Mouse (Mus musculus): ENCODE measurements around the gene Mrpl45. TPM values are rescaled to one million over a fixed set of nuclear protein-coding genes. Genes with fewer than 3 reads are reported as not detected.
A peak's percentile ranks its signal among the peaks of the same experiment; 100 is the strongest.
"Not testable (repeated sequence)": the region's sequence is repeated elsewhere in the genome, so short reads cannot be mapped to it uniquely, and the experiment has no call there.

Mrpl45 gene
- polyA plus RNA-seq, 1 experiment from 2014 or later = 65.4 TPM

DNA sequence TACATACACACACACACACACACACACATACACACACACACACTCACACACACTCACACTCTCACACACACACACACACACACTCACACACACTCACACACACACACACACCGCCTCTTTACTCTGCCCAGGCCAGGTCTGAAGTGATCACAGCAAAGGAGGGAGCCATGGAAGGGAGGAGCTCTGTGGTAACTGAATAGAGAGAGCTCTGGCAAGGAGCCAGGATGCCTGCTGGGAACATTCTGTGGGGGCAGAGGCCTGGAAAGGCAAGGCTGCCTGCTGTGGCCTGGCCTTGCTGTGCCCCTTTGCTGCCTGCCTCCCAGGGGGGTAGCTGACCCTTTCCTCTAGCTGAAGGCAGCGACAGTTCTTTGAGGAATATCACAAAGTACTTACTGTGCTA, 34.5 kb downstream of the Mrpl45 start:
- ATAC-seq = peak; percentile 81
- WGBS = 29% methylated on average over 2 of the region's 2 CpGs

DNA sequence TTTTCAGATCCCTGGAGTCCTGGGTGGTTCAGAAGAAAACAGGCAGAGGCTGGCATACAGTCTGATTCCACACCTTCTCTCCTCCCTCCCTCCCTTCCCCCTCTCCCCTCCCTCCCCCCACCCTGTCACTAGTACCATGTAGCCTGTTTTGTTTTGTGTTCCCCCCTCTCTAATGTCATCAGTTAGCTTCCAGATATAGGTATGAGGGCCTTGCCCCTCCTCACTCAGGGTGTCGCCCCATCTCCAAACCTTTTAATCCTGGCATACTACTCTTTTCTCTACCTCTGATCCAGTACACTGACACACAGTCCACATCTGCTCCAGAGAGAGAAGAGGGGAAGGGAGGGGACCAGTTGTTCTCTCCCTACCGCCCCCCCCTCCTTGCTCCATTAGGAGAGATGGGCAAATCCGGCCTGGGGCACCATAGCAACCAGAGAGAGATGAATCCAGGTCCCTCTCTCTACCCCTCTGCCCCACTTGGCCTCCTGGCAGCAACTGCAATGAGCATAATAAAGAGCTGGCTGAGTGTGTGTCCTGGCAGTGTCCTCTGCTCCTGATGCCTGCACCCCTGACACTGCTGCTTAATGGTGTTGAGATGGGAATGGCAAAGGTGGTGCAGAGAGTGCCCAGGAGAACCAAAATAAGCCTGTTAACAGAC, 36.6 kb downstream of the Mrpl45 start, which contains the start of gene Gpr179:
Gpr179 (minus strand) TSS at position 51 of the 658 bp plus-strand sequence.
- Histone ChIP-seq H3K4me1 (ENCODE audit: control insufficient read depth, insufficient read depth, low read length) (0 out of 2 replicates have a peak, but pooled peaks cover 11% of the 10 kb centered on the region), H3K27ac (ENCODE audit: low read length) (no peak within 1 kb of the TSS), H3K9ac (ENCODE audit: low read depth, low read length) (no peak within 1 kb of the TSS), H3K4me3 (ENCODE audit: low read length) (no peak within 1 kb of the TSS), H3K27me3 (replicated peaks; ENCODE audit: control insufficient read depth, insufficient read depth, low read length) (no peaks in the 10 kb centered on the region), H3K36me3 (ENCODE audit: control insufficient read depth, insufficient read depth, low read length) (no peaks in the 10 kb centered on the region), H3K4me2 (ENCODE audit: low read depth, low read length) (no peak within 1 kb of the TSS), H3K9me3 (ENCODE audit: control insufficient read depth, low read length) (no peaks in the 10 kb centered on the region)
- no peak for ATAC-seq
- 76% methylated on average over 3 of the region's 3 CpGs for WGBS

More for the DNA sequence above, 34.5 kb downstream of the Mrpl45 start:
- H3K27me3 ChIP-seq (replicated peaks; ENCODE audit: control insufficient read depth, insufficient read depth, low read length) = no peaks in the 10 kb centered on the region
- no peak overlapping the region for H3K9ac ChIP-seq (ENCODE audit: low read depth, low read length)
- no peak overlapping the region for H3K27ac ChIP-seq (ENCODE audit: low read length)
- H3K4me1 ChIP-seq (ENCODE audit: control insufficient read depth, insufficient read depth, low read length) = 0 out of 2 replicates have a peak, but pooled peaks cover 11% of the 10 kb centered on the region
- no peaks in the 10 kb centered on the region for H3K36me3 ChIP-seq (ENCODE audit: control insufficient read depth, insufficient read depth, low read length)
- no peak overlapping the region for H3K4me2 ChIP-seq (ENCODE audit: low read depth, low read length)
- no peaks in the 10 kb centered on the region for H3K9me3 ChIP-seq (ENCODE audit: control insufficient read depth, low read length)
- no peak overlapping the region for H3K4me3 ChIP-seq (ENCODE audit: low read length)

DNA sequence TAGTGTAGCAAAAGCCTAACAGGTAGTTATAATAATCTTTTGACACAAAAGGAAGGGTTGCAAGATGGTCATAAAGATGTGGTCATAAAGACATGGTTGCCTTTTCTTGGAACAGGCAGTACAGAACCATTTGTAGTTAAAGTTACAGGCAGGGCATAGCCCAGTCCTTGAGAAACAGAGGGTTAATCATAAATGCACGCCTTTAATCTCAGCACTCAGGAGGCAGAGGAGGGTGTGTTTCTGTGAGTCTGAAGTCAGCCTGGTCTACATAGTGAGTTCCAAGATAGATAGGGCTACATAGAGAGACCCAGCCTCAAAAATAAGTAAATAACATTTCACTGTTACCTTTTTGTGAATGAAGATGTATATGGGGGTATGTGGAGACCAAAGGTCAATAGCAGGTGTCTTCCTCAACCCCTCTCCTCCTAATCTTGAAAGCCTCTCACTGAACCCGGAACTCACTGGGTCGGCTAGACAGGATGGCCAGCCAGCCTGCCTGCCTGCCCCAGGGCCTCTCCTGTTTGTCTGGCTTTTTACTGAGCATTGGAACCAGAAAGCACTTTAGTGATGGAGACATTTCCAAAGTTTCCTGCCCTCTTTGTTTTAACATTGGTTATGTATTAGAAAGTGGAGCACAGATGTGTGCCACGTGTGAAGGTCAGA, 37.5 kb downstream of the Mrpl45 start:
- 47% methylated on average over 4 of the region's 4 CpGs for WGBS
- H3K36me3 ChIP-seq (ENCODE audit: control insufficient read depth, insufficient read depth, low read length) = no peaks in the 10 kb centered on the region
- no peaks in the 10 kb centered on the region for H3K9me3 ChIP-seq (ENCODE audit: control insufficient read depth, low read length)
- H3K4me1 ChIP-seq (ENCODE audit: control insufficient read depth, insufficient read depth, low read length) = 0 out of 2 replicates have a peak, but pooled peaks cover 11% of the 10 kb centered on the region
- no peaks in the 10 kb centered on the region for H3K27me3 ChIP-seq (replicated peaks; ENCODE audit: control insufficient read depth, insufficient read depth, low read length)
- H3K9ac ChIP-seq (ENCODE audit: low read depth, low read length) = no peak overlapping the region
- H3K27ac ChIP-seq (ENCODE audit: low read length) = peak overlapping the region; percentile 43; the same call in 1 of the 2 replicates
- H3K4me3 ChIP-seq (ENCODE audit: low read length) = no peak overlapping the region
- no peak overlapping the region for H3K4me2 ChIP-seq (ENCODE audit: low read depth, low read length)
- ATAC-seq = peak; percentile 75

DNA sequence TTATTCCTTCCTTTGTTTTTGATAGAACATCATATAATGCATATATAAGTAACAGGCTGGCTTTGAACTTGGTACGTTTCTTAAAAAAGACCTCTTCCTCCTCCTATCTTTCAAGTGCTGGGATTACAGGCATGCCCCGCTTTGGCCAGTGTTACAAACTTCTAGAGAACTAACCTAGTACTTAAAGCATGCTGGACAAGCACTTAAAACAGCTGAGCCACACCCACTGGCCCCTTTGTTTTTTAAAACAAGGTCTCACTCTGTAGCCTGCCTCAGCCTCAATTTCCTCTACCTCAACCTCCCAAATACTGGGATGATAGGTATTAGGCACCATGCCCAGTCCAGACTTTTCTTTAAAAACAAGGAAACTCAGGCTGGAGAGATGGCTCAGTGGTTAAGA, 39.1 kb downstream of the Mrpl45 start:
- Histone ChIP-seq H3K27me3 (replicated peaks; ENCODE audit: control insufficient read depth, insufficient read depth, low read length) (no peaks in the 10 kb centered on the region), H3K4me3 (ENCODE audit: low read length) (no peak overlapping the region), H3K9me3 (ENCODE audit: control insufficient read depth, low read length) (no peaks in the 10 kb centered on the region), H3K36me3 (ENCODE audit: control insufficient read depth, insufficient read depth, low read length) (no peaks in the 10 kb centered on the region), H3K4me1 (ENCODE audit: control insufficient read depth, insufficient read depth, low read length) (0 out of 2 replicates have a peak, but pooled peaks cover 11% of the 10 kb centered on the region), H3K4me2 (ENCODE audit: low read depth, low read length) (no peak overlapping the region), H3K9ac (ENCODE audit: low read depth, low read length) (no peak overlapping the region), H3K27ac (ENCODE audit: low read length) (no peak overlapping the region)
- WGBS = 77% methylated on average over 2 of the region's 2 CpGs
- ATAC-seq = no peak

DNA sequence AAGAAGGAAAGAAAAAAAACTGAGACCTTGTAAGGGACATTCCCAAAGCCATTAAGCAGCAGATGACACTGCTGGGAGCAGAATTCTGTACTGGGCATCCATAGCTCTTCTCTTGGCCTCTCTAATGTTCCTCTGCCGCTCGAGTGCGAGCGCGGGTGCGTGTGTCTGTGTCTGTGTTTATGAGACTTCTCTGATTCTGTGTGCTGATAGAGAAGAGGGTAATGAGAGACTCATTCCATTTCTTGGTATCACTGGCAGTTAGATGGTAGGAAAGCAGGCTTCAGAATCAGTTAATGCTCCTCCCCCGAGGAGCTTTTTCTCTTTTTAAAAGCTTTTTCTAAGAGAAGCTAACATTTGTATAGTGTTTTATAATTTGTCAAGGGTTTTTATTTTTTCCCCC, 39.7 kb downstream of the Mrpl45 start:
- Histone ChIP-seq H3K27ac (ENCODE audit: low read length) (no peak overlapping the region), H3K36me3 (ENCODE audit: control insufficient read depth, insufficient read depth, low read length) (no peaks in the 10 kb centered on the region), H3K27me3 (replicated peaks; ENCODE audit: control insufficient read depth, insufficient read depth, low read length) (no peaks in the 10 kb centered on the region), H3K9ac (ENCODE audit: low read depth, low read length) (no peak overlapping the region), H3K9me3 (ENCODE audit: control insufficient read depth, low read length) (no peaks in the 10 kb centered on the region), H3K4me3 (ENCODE audit: low read length) (no peak overlapping the region), H3K4me1 (ENCODE audit: control insufficient read depth, insufficient read depth, low read length) (0 out of 2 replicates have a peak, but pooled peaks cover 7% of the 10 kb centered on the region), H3K4me2 (ENCODE audit: low read depth, low read length) (no peak overlapping the region)
- 76% methylated on average over 7 of the region's 7 CpGs for WGBS
- ATAC-seq = no peak

DNA sequence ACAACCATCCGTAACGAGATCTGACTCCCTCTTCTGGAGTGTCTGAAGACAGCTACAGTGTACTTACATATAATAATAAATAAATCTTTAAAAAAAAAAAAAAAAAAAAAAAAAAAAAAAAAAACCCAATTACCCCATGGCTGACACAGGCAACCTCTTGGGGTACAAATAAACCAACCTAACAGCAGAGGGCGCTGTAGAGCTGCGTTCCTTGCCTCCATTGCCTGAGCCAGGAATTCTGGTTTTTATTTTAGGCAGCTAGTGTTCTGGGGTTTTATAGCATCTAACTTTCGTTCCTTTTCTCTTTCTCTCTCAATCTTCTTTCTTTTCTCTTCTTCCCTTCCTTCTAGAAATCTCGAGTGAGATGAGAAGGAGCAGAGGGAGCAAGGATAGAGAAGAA, 42.1 kb downstream of the Mrpl45 start:
- H3K27ac ChIP-seq (ENCODE audit: low read length); H3K4me1 ChIP-seq (ENCODE audit: control insufficient read depth, insufficient read depth, low read length); ATAC-seq; H3K27me3 ChIP-seq (replicated peaks; ENCODE audit: control insufficient read depth, insufficient read depth, low read length); H3K9ac ChIP-seq (ENCODE audit: low read depth, low read length); H3K36me3 ChIP-seq (ENCODE audit: control insufficient read depth, insufficient read depth, low read length); H3K4me3 ChIP-seq (ENCODE audit: low read length); H3K9me3 ChIP-seq (ENCODE audit: control insufficient read depth, low read length); H3K4me2 ChIP-seq (ENCODE audit: low read depth, low read length): not testable (repeated sequence)
- 15% methylated on average over 4 of the region's 6 CpGs for WGBS

DNA sequence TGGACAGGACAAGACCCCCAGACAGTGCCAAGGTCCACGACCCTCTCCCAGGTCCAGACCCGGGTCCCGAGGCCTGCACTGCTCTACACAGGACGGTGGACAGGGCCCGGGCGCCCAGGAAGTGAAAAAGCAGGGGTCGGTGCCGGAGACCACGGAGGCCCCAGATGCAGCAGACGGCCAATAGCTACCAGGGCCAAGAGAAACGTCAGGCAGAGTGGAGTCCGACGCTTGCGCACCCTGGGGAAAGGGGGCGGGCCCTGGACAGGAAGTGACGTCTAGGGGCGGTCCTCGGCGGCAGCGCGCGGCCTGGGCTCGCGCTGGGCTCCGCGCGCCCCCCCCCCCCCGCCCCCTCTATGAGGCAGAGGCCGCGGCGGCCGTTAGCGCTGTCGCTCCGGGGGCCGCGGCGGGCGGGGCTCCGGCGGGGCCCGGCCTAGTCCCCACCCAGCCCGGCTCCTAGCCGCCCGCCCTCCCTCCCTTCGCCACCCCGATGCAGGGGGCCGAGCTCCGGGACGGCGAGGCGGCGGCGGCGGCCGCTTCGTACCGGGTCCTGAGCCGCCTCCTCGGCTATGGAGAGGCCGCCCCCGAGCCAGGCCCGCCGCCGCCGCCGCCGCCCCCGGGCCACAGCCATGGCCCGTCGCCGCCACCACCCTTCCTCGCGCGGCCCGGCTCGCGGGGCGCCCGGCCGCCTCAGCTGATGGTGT, 46.6 kb downstream of the Mrpl45 start, which contains the start of gene Socs7:
Socs7 (plus strand) TSS at position 604 of the 701 bp plus-strand sequence.
- ATAC-seq = peak; percentile 96
- no peaks in the 10 kb centered on the region for H3K36me3 ChIP-seq (ENCODE audit: control insufficient read depth, insufficient read depth, low read length)
- H3K9me3 ChIP-seq (ENCODE audit: control insufficient read depth, low read length) = no peaks in the 10 kb centered on the region
- peak within 1 kb of the TSS; percentile 84 for H3K4me2 ChIP-seq (ENCODE audit: low read depth, low read length)
- H3K27me3 ChIP-seq (replicated peaks; ENCODE audit: control insufficient read depth, insufficient read depth, low read length) = no peaks in the 10 kb centered on the region
- peak within 1 kb of the TSS; percentile 95 for H3K9ac ChIP-seq (ENCODE audit: low read depth, low read length)
- H3K4me1 ChIP-seq (ENCODE audit: control insufficient read depth, insufficient read depth, low read length) = peaks cover 13% of the 10 kb centered on the region
- H3K4me3 ChIP-seq (ENCODE audit: low read length) = peak within 1 kb of the TSS; percentile 99
- H3K27ac ChIP-seq (ENCODE audit: low read length) = peak within 1 kb of the TSS; percentile 82
- 1% methylated on average over 37 of the region's 81 CpGs for WGBS

DNA sequence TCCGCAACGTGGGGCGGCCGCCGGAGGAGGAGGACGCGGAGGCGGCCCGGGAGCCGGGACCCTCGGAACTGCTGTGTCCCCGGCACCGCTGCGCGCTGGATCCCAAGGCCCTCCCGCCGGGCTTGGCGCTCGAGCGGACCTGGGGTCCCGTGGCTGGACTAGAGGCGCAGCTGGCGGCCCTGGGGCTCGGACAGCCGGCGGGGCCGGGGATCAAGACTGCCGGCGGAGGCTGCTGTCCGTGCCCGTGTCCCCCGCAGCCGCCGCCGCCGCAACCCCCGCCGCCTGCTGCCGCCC, 47.1 kb downstream of the Mrpl45 start:
- Histone ChIP-seq H3K4me3 (ENCODE audit: low read length) (peak overlapping the region; percentile 99), H3K4me2 (ENCODE audit: low read depth, low read length) (peak overlapping the region; percentile 83), H3K27me3 (replicated peaks; ENCODE audit: control insufficient read depth, insufficient read depth, low read length) (no peaks in the 10 kb centered on the region), H3K9ac (ENCODE audit: low read depth, low read length) (peak overlapping the region; percentile 95), H3K36me3 (ENCODE audit: control insufficient read depth, insufficient read depth, low read length) (no peaks in the 10 kb centered on the region), H3K4me1 (ENCODE audit: control insufficient read depth, insufficient read depth, low read length) (peaks cover 13% of the 10 kb centered on the region), H3K27ac (ENCODE audit: low read length) (peak overlapping the region; percentile 82), H3K9me3 (ENCODE audit: control insufficient read depth, low read length) (no peaks in the 10 kb centered on the region)
- peak; percentile 47; the same call in 1 of the 2 replicates for ATAC-seq
- 0% methylated on average over 39 of the region's 39 CpGs for WGBS

DNA sequence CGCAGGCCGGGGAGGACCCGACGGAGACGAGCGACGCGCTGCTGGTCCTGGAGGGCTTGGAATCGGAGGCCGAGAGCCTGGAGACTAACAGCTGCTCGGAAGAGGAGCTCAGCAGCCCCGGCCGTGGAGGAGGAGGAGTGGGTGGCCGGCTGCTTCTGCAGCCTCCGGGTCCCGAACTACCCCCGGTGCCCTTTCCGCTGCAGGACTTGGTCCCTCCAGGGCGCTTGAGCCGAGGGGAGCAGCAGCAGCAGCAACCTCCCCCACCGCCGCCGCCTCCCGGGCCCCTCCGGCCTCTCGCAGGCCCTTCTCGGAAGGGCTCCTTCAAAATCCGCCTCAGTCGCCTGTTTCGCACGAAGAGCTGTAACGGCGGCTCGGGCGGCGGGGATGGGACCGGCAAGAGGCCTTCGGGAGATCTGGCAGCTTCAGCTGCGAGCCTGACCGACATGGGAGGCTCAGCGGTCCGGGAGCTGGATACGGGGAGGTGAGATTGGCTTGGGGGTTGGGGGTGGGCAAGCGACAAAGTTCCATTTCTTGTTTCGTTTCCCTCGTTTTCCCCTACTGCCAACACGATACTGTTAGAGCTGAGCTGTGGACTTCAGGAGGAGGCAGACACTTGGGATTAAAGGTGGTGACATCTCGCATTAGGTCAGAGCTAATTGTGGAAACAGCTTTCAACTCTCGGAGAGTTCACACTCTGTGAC, 47.6 kb downstream of the Mrpl45 start:
- Histone ChIP-seq H3K4me2 (ENCODE audit: low read depth, low read length) (peak overlapping the region; percentile 83), H3K4me1 (ENCODE audit: control insufficient read depth, insufficient read depth, low read length) (peaks cover 13% of the 10 kb centered on the region), H3K9me3 (ENCODE audit: control insufficient read depth, low read length) (no peaks in the 10 kb centered on the region), H3K9ac (ENCODE audit: low read depth, low read length) (peak overlapping the region; percentile 95), H3K4me3 (ENCODE audit: low read length) (peak overlapping the region; percentile 99), H3K36me3 (ENCODE audit: control insufficient read depth, insufficient read depth, low read length) (no peaks in the 10 kb centered on the region), H3K27ac (ENCODE audit: low read length) (peak overlapping the region; percentile 82), H3K27me3 (replicated peaks; ENCODE audit: control insufficient read depth, insufficient read depth, low read length) (no peaks in the 10 kb centered on the region)
- peak; percentile 32 for ATAC-seq
- WGBS = under 1% methylated on average over 46 of the region's 49 CpGs
